Mouse (Mus musculus): ENCODE data around the gene Gm10277.

DNA sequence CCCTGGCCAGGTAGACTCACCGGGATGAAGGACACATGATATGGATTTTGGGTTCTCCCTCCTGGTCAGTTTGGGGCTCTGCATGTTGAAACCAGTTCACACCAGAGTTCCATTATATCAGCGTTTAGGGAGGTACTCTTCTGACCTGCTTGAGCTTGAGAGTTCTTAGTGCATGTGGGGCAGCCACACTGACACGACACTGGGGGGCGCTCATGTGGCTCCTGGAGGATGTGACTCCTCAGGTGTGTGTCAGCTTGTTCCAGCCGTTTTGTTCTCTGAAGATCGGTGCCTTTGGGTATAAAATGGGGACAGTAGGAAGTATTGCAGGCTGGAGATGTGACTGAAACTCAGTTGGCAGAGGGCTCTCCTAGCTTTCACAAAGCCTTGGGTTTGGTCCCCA is 43.6 kb downstream of the Gm10277 start:
- TF ChIP-seq GATA1 (IDR thresholded peaks at IDR 0.05; ENCODE audit: borderline replicate concordance, low read length) (no peak), FLI1 (IDR thresholded peaks at IDR 0.05; ENCODE audit: low read length) (no peak)
